Mouse (Mus musculus): ENCODE measurements around the gene Tmprss7. TPM values are rescaled to one million over a fixed set of nuclear protein-coding genes. Genes with fewer than 3 reads are reported as not detected.

Gene Tmprss7
- polyA plus RNA-seq, 1 experiment: 4.4 TPM

DNA sequence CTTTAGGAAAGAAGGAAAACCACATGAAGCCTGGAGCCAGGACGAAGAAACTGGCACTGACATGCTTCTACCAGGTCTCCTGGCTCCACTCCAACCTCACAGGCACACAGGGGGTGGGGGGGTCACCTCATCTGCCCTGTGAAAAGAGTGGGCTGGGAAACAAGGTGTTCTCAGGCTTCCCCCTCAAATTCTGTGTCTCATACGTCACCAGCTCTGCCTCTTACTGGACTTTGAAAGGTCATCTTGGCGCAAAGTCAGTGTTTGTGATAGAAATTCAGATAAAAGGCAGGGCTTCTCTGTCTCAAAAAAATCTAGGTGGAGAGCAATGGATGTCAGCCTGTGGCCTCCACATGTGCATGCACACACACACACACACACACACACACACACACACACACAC, 52.2 kb downstream of the Tmprss7 start:
- TF ChIP-seq POLR2A (IDR thresholded peaks at IDR 0.05; ENCODE audit: extremely low read depth, insufficient read depth, low read length) (no peak), CTCF (IDR thresholded peaks at IDR 0.05; ENCODE audit: extremely low read depth, insufficient read depth, low read length) (no peak)
- no peak overlapping the region for H3K4me3 ChIP-seq (ENCODE audit: insufficient read depth, low read length)
- no peaks in the 10 kb centered on the region for H3K4me1 ChIP-seq (ENCODE audit: control insufficient read depth, insufficient read depth, low read length)
- H3K27ac ChIP-seq (ENCODE audit: insufficient read depth, low read length): no peak overlapping the region

DNA sequence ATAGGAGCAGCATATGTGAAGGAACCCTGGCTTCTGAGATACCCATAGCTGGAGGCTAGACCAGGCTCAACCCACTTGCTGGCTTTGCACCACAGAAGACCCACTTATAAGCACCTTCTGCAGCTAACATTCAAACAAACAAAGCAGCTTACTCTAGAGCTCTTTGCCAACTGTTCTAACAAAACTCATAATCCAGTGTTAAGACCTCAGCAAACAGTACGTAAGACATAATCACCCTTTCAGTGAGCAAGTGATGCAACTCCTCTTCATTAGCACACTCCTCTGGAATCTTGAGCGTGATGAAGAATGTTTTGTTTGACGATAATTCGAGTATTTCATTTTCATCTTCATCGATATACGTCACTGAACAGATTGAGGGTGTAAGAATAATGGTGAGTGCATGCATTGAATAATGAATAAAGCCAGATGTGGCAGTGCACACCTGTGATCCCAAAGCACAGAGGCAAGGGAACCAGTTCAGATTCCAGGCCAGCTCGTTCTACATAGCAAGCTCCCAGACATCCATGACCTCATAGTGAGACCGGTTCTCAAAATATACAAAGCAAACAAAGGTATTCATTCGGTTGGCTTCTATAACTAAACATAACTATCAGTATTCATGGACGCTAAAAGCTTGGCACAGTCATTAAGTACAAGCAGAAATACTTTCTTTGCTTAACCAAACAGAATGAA, 53.2 kb downstream of the Tmprss7 start:
- H3K4me1 ChIP-seq (ENCODE audit: control insufficient read depth, insufficient read depth, low read length): no peaks in the 10 kb centered on the region
- H3K27ac ChIP-seq (ENCODE audit: insufficient read depth, low read length): no peak overlapping the region
- TF ChIP-seq POLR2A (IDR thresholded peaks at IDR 0.05; ENCODE audit: extremely low read depth, insufficient read depth, low read length) (no peak), CTCF (IDR thresholded peaks at IDR 0.05; ENCODE audit: extremely low read depth, insufficient read depth, low read length) (no peak)
- no peak overlapping the region for H3K4me3 ChIP-seq (ENCODE audit: insufficient read depth, low read length)

DNA sequence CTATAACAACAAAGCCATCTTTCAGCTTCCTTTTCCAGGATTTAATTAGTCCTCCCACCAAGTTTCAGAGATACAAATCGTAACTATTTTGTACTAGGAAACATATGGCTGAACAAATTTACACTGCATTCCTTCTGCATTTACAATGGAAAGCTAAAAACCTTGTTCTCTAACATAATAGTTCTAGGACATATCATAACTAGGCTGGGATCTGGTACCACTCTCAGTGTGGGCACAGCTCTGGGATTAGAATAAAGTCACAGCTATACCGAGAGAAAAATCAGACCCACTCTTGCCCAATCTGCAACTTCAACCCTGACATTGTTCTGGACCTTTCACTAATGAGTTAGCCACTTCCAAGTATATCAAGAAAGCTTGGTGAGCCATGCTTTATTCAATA, 57.6 kb downstream of the Tmprss7 start:
- TF ChIP-seq CTCF (IDR thresholded peaks at IDR 0.05; ENCODE audit: extremely low read depth, insufficient read depth, low read length): no peak
- Histone ChIP-seq H3K4me1 (ENCODE audit: control insufficient read depth, insufficient read depth, low read length) (no peaks in the 10 kb centered on the region), H3K27ac (ENCODE audit: insufficient read depth, low read length) (no peak overlapping the region), H3K4me3 (ENCODE audit: insufficient read depth, low read length) (no peak overlapping the region)

DNA sequence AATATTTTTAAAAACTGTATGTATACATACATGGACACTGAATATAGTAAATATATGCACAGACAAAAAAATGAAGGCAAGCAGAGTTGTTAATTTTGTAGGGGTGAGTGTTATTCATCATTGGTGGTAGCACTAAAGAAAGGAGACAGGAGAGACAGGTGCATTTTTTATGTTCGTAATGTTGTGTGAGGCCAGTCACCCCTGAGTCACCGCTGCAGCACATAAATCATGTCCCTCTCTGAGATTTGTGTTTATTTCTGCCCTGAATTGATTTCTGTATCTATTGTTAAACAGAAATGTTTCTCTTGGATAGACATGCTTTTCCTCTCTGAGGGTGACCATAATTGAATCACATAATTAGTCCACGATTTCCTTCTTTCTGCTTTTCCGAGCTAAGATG, 61.0 kb downstream of the Tmprss7 start:
- no peak for TF ChIP-seq CTCF (IDR thresholded peaks at IDR 0.05; ENCODE audit: extremely low read depth, insufficient read depth, low read length)
- TF ChIP-seq POLR2A (IDR thresholded peaks at IDR 0.05; ENCODE audit: extremely low read depth, insufficient read depth, low read length): no peak
- Histone ChIP-seq H3K27ac (ENCODE audit: insufficient read depth, low read length) (no peak overlapping the region), H3K4me1 (ENCODE audit: control insufficient read depth, insufficient read depth, low read length) (no peaks in the 10 kb centered on the region), H3K4me3 (ENCODE audit: insufficient read depth, low read length) (no peak overlapping the region)

DNA sequence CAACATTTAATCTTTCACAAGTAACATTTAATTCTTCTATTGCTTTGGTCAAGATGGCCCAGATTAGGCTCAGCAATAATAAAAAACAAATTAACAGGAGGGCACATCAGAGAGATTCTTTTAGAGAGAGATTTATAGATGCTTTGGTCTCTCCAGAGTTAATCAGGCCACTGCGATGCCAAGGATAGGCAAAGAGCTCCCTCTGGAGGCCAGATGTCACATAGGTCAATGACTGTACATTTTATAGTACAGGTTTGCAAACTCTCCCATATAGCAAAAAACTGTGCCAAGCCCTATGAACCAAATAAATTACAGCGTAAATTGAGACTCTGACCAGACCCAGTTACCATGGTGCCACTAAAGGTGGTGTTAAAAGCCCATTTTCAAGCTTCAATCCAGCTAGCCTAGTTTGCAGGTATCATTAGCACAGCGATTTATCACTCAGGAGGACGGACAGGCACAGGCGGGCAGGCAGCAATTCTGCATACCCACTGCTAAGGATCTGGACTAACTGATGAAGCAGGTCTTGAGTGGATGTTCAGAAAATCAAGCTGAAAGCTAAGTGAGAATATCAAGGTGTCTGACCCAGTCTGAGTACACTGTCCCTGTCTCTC, 63.0 kb downstream of the Tmprss7 start:
- TF ChIP-seq CTCF (IDR thresholded peaks at IDR 0.05; ENCODE audit: extremely low read depth, insufficient read depth, low read length) (peak; percentile 88), POLR2A (IDR thresholded peaks at IDR 0.05; ENCODE audit: extremely low read depth, insufficient read depth, low read length) (no peak)
- no peaks in the 10 kb centered on the region for H3K4me1 ChIP-seq (ENCODE audit: control insufficient read depth, insufficient read depth, low read length)
- H3K27ac ChIP-seq (ENCODE audit: insufficient read depth, low read length): no peak overlapping the region
- H3K4me3 ChIP-seq (ENCODE audit: insufficient read depth, low read length): no peak overlapping the region

DNA sequence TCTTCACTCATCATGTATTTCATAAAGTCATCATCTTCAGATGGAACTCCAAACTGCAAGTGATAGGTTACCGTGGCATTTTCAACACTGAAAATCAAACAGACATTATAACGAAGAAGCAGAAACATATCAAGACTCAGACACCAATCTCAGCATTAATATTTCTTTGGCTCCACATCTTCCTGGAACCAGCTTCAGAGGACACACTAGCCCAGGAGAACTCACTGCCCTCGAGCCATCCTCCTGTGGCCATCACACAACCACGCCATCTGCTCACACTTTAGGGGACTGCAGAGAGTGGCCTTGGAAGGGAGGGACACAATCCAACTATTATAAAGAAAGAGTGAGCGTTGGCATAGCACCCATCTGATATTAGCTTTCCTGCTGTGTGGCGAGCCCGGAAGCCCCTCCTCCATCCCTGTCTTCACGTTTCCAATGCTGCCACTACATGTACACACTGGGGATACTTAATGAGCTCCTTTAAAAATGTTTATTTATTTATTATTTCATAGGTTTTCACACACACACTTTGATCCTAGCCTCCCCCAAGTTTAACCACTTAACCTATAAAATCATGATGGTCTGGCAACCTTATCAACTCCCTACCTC, 63.9 kb downstream of the Tmprss7 start:
- no peaks in the 10 kb centered on the region for H3K4me1 ChIP-seq (ENCODE audit: control insufficient read depth, insufficient read depth, low read length)
- no peak overlapping the region for H3K4me3 ChIP-seq (ENCODE audit: insufficient read depth, low read length)
- TF ChIP-seq POLR2A (IDR thresholded peaks at IDR 0.05; ENCODE audit: extremely low read depth, insufficient read depth, low read length) (no peak), CTCF (IDR thresholded peaks at IDR 0.05; ENCODE audit: extremely low read depth, insufficient read depth, low read length) (no peak)
- no peak overlapping the region for H3K27ac ChIP-seq (ENCODE audit: insufficient read depth, low read length)

DNA sequence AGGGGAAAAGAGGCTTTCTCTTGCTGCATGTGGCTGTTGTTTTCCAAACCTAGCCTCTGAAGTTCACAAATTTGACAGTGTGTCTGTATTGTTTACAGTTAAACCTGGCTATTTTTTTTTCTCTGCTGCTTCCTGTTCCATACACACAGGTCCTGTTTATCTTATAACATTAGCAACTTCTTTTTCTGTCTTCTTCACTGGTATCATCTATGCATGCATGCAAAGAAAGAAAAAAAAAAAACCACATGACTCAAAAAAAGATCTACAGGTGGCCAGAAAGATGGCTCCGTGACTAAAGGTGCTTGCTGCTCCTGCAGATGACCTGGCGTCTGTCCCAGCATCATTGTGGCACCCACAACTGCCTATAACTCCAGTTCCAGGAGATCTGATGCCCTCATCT, 68.1 kb downstream of the Tmprss7 start:
- TF ChIP-seq POLR2A (IDR thresholded peaks at IDR 0.05; ENCODE audit: extremely low read depth, insufficient read depth, low read length) (no peak), CTCF (IDR thresholded peaks at IDR 0.05; ENCODE audit: extremely low read depth, insufficient read depth, low read length) (no peak)

DNA sequence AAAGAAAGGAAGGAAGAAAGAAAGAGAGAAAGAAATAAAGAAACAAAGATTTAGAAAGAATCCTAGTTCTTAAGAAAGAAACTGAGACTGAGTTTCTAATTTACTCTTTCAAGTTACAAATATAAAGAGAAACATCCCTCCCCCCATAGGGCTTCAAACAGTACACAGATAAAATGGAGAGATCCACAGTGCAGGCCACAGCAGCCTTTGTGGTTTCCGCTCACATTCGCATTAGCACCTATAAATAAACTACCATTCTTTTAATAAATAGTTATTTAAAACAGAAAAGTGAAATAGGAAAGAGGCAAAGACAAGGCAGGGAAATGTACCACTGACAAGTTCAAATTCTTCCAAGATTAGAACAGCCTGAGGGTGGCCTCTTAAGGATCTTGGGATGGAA, 68.7 kb downstream of the Tmprss7 start:
- no peak for TF ChIP-seq POLR2A (IDR thresholded peaks at IDR 0.05; ENCODE audit: extremely low read depth, insufficient read depth, low read length)
- Histone ChIP-seq H3K4me3 (ENCODE audit: insufficient read depth, low read length) (no peak overlapping the region), H3K4me1 (ENCODE audit: control insufficient read depth, insufficient read depth, low read length) (no peaks in the 10 kb centered on the region), H3K27ac (ENCODE audit: insufficient read depth, low read length) (no peak overlapping the region)

More for the DNA sequence above, 68.1 kb downstream of the Tmprss7 start:
- no peak overlapping the region for H3K4me3 ChIP-seq (ENCODE audit: insufficient read depth, low read length)
- H3K27ac ChIP-seq (ENCODE audit: insufficient read depth, low read length): no peak overlapping the region
- no peaks in the 10 kb centered on the region for H3K4me1 ChIP-seq (ENCODE audit: control insufficient read depth, insufficient read depth, low read length)

DNA sequence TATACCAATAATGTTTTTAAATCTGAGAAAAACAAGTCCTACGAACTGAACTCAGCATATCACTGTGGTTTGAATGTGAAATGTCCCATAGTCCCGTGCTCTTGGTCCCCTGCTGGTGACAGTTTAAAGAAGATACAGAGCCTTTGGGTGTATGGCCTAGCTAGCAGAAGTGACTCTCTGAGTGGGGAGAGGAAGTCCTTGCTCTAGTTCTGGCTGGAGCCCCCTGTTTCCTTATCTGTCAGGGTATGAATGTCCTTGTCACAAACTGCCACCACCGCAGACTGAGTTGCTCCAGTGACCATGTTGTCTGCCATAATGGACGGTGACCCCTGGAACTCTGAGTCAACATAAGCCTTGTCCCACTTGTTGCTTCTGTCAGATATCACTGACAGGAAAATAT, 70.2 kb downstream of the Tmprss7 start:
- Histone ChIP-seq H3K4me1 (ENCODE audit: control insufficient read depth, insufficient read depth, low read length) (no peaks in the 10 kb centered on the region), H3K27ac (ENCODE audit: insufficient read depth, low read length) (no peak overlapping the region), H3K4me3 (ENCODE audit: insufficient read depth, low read length) (no peak overlapping the region)
- TF ChIP-seq CTCF (IDR thresholded peaks at IDR 0.05; ENCODE audit: extremely low read depth, insufficient read depth, low read length): no peak
- TF ChIP-seq POLR2A (IDR thresholded peaks at IDR 0.05; ENCODE audit: extremely low read depth, insufficient read depth, low read length): no peak

DNA sequence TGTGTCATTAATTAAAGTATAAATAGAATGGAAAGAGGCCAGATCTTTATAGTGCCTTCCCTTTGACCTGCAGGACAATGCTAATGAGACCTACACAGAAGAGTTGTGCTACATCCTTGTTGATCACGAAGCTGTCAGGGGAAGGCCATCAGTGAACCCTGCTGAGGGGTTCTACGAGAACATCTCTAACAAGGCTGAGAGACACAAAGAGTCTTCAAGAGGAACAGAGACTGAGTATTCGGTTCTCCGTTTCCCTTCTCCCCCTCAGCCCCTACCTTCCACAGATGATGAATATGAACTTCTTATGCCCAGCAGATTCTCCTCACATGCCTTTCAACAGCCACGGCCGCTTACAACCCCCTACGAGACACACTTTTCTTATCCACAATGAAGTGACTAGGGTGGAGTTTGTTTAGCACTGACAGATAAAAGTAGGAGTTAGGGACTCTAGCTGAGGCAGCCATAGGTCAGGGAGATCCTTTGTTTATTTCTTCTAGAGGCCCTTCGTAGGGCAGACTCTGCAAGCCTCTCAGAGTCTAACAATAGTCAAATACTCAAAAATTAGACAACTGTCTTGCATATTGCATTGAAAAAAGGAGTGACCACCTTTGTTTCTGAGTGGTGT, 73.6 kb downstream of the Tmprss7 start:
- Histone ChIP-seq H3K4me1 (ENCODE audit: control insufficient read depth, insufficient read depth, low read length) (no peaks in the 10 kb centered on the region), H3K27ac (ENCODE audit: insufficient read depth, low read length) (no peak overlapping the region), H3K4me3 (ENCODE audit: insufficient read depth, low read length) (no peak overlapping the region)
- no peak for TF ChIP-seq CTCF (IDR thresholded peaks at IDR 0.05; ENCODE audit: extremely low read depth, insufficient read depth, low read length)
- no peak for TF ChIP-seq POLR2A (IDR thresholded peaks at IDR 0.05; ENCODE audit: extremely low read depth, insufficient read depth, low read length)
